Mouse (Mus musculus): Measurements from ENCODE around the gene Selenbp2.

- TF ChIP-seq ZNF384 (IDR thresholded peaks at IDR 0.05; ENCODE audit: low read depth, low read length), result no peak
- TF ChIP-seq HCFC1 (IDR thresholded peaks at IDR 0.05; ENCODE audit: low read depth, low read length), result no peak
- no peak for TF ChIP-seq POLR2A (IDR thresholded peaks at IDR 0.05; ENCODE audit: low read depth, low read length)
- TF ChIP-seq CTCF (conservative IDR thresholded peaks at IDR 0.05 in 1 of 2, IDR thresholded peaks at IDR 0.05 in 1 of 2; ENCODE audit: low read depth in 2 of 2, low read length in 2 of 2), result no peak
- no peak for TF ChIP-seq IRF4 (IDR thresholded peaks at IDR 0.05; ENCODE audit: low read depth, low read length)
- no peak for TF ChIP-seq POLR2AphosphoS2 (IDR thresholded peaks at IDR 0.05; ENCODE audit: low read depth, low read length)
- no peak for TF ChIP-seq EP300 (IDR thresholded peaks at IDR 0.05; ENCODE audit: low read length)
Measured at GRCm38 (mm10) chr3:94679351-94679841, 14.0 kb upstream of the Selenbp2 start.

Data from CH12.LX (cell line).